Mouse (Mus musculus) ES-Bruce4 (cell line): ENCODE data around the gene Zc3h12d. TPM values are rescaled to one million over a fixed set of nuclear protein-coding genes. Genes with fewer than 3 reads are reported as not detected.

Source experiments
- H3K27ac ChIP-seq: 2 replicates; pipeline ENCODE4 v1.5.1; 2012; ENCODE audit warnings: low read length, inconsistent platforms; ENCODE audit not compliant: insufficient read depth
- H3K27me3 ChIP-seq: 2 replicates; pipeline ENCODE4 v1.6.1; 2012; ENCODE audit warnings: mild to moderate bottlenecking, low read length, inconsistent platforms; ENCODE audit not compliant: control insufficient read depth, poor library complexity, insufficient read depth, severe bottlenecking
- H3K36me3 ChIP-seq: 2 replicates; pipeline ENCODE4 v1.6.1; 2012; ENCODE audit warnings: inconsistent platforms, mild to moderate bottlenecking, low read length, moderate library complexity; ENCODE audit not compliant: control insufficient read depth, poor library complexity, insufficient read depth, severe bottlenecking
- H3K4me1 ChIP-seq: one replicate; pipeline ENCODE4 v1.8.1; 2011; ENCODE audit warnings: low read length; ENCODE audit not compliant: control insufficient read depth, insufficient read depth
- H3K4me3 ChIP-seq: 2 replicates; pipeline ENCODE4 v1.5.1; 2011; ENCODE audit warnings: low read depth, mild to moderate bottlenecking, low read length
- H3K9ac ChIP-seq: 2 replicates; pipeline ENCODE4 v1.6.1; 2012; ENCODE audit warnings: low read depth, mild to moderate bottlenecking, inconsistent platforms; ENCODE audit not compliant: poor library complexity, severe bottlenecking
- H3K9me3 ChIP-seq: replicated peaks from 2 replicates; pipeline ENCODE4 v1.6.1; 2012; ENCODE audit warnings: mild to moderate bottlenecking, low read length, inconsistent platforms; ENCODE audit not compliant: control insufficient read depth, poor library complexity, insufficient read depth, severe bottlenecking
- CTCF ChIP-seq: IDR thresholded peaks from one replicate; pipeline ENCODE4 v1.8.1; 2011; ENCODE audit warnings: low read depth, low read length
- EP300 ChIP-seq: IDR thresholded peaks from 2 replicates; pipeline ENCODE4 v1.6.1; 2011; ENCODE audit warnings: low read depth, low read length; ENCODE audit not compliant: insufficient read depth
- POLR2A ChIP-seq: IDR thresholded peaks from one replicate; pipeline ENCODE4 v1.8.1; 2011; ENCODE audit warnings: low read length; ENCODE audit not compliant: insufficient read depth
- polyA plus RNA-seq: library from polyadenylated mRNA; stranded (reverse); fragments of >200 nt; gene quantifications from 2 replicates; pipeline ENCODE4 v1.2.4, GENCODE M21; 2011; ENCODE audit warnings: low read depth; ENCODE audit not compliant: missing spikeins, insufficient read depth, insufficient read length

Zc3h12d gene
- polyA plus RNA-seq, 1 experiment, result not detected

DNA sequence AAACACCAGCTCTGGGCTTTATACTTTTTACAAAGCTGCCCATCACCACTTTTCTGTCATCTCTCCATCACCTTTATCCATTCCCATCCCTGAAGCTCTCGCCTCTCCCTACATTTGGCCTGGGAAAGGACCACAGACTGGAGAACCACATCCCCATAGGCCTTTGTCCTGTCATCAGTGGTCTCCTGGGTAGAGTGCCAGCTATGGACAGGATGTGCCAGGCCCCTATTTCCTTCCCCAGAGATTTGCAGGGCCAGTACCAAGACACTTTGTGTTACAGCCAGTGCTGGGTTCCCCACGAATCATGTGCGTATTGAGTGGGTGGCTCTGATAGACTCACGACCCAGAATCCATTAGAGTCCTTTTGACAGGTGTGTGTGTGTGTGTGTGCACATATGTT is 13.7 kb downstream of the Zc3h12d start:
- Histone ChIP-seq H3K27me3 (no peaks in the 10 kb centered on the region), H3K36me3 (no peaks in the 10 kb centered on the region), H3K4me3 (no peak overlapping the region), H3K27ac (no peak overlapping the region), H3K9ac (no peak overlapping the region), H3K4me1 (no peaks in the 10 kb centered on the region), H3K9me3 (no peaks in the 10 kb centered on the region)
- TF ChIP-seq EP300 (no peak), POLR2A (no peak), CTCF (no peak)

- TF ChIP-seq EP300 (no peak), POLR2A (no peak), CTCF (no peak)
- H3K9ac ChIP-seq, result no peak overlapping the region
Measured at GRCm38 (mm10) chr10:7847166-7847605, 14.9 kb downstream of the Zc3h12d start.

GRCm38 (mm10) chr10:7851891-7852290 is 19.6 kb downstream of the Zc3h12d start:
- no peak overlapping the region for H3K27ac ChIP-seq
- H3K4me1 ChIP-seq, result no peaks in the 10 kb centered on the region
- no peak overlapping the region for H3K4me3 ChIP-seq
- H3K9ac ChIP-seq, result no peak overlapping the region
- no peak for TF ChIP-seq CTCF
- H3K36me3 ChIP-seq, result no peaks in the 10 kb centered on the region
- no peaks in the 10 kb centered on the region for H3K9me3 ChIP-seq
- H3K27me3 ChIP-seq, result no peaks in the 10 kb centered on the region

More at GRCm38 (mm10) chr10:7847166-7847605, 14.9 kb downstream of the Zc3h12d start:
- Histone ChIP-seq H3K9me3 (no peaks in the 10 kb centered on the region), H3K27me3 (no peaks in the 10 kb centered on the region), H3K27ac (no peak overlapping the region), H3K4me3 (no peak overlapping the region), H3K36me3 (no peaks in the 10 kb centered on the region), H3K4me1 (no peaks in the 10 kb centered on the region)

GRCm38 (mm10) chr10:7860494-7860893 is 28.2 kb downstream of the Zc3h12d start:
- no peaks in the 10 kb centered on the region for H3K36me3 ChIP-seq
- no peaks in the 10 kb centered on the region for H3K9me3 ChIP-seq
- no peaks in the 10 kb centered on the region for H3K27me3 ChIP-seq
- no peaks in the 10 kb centered on the region for H3K4me1 ChIP-seq
- no peak overlapping the region for H3K27ac ChIP-seq
- H3K4me3 ChIP-seq, result no peak overlapping the region
- TF ChIP-seq EP300 (no peak), POLR2A (no peak), CTCF (no peak)
- H3K9ac ChIP-seq, result no peak overlapping the region

DNA sequence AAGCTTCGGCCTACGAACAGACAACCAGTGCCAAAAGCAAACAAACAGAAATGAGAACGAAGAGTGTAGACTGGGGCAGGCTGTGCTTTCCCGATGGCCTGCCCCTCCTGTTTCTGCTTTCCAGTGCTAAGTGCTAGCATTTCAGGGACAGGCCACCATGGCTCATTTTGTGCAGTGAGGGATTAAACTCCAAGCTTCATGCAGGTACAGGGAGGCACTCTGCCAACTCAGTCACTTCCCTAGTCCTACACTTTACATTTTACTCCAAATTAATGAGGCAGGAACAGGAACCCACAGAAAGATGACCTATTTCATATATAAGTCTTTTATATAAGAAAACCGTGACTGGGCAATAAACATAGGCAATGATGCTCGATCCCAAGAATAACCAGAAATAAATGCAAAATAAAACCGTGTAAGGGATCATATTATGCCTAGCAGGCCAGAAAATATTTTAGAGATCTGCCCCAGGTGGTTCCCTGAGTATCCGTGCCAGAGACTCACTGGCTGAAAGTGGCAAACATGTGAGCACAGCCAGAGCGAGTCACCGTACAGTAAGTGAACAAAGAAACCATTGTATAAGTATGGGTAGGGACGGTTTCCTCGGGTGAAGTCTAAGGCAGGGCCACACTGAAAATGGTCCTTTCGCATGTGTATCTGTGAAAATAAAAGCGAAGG is 29.1 kb downstream of the Zc3h12d start:
- H3K27ac ChIP-seq, result no peak overlapping the region
- no peaks in the 10 kb centered on the region for H3K4me1 ChIP-seq
- H3K27me3 ChIP-seq, result no peaks in the 10 kb centered on the region

GRCm38 (mm10) chr10:7861937-7862657 is 29.8 kb downstream of the Zc3h12d start:
- H3K27me3 ChIP-seq, result no peaks in the 10 kb centered on the region
- no peak overlapping the region for H3K27ac ChIP-seq
- no peak for TF ChIP-seq EP300
- TF ChIP-seq POLR2A, result no peak
- no peak for TF ChIP-seq CTCF

More for the DNA sequence above, 29.1 kb downstream of the Zc3h12d start:
- H3K9ac ChIP-seq, result no peak overlapping the region
- no peak overlapping the region for H3K4me3 ChIP-seq
- no peaks in the 10 kb centered on the region for H3K36me3 ChIP-seq
- H3K9me3 ChIP-seq, result no peaks in the 10 kb centered on the region
- TF ChIP-seq CTCF (no peak), POLR2A (no peak)

More at GRCm38 (mm10) chr10:7861937-7862657, 29.8 kb downstream of the Zc3h12d start:
- Histone ChIP-seq H3K9ac (no peak overlapping the region), H3K4me3 (no peak overlapping the region), H3K36me3 (no peaks in the 10 kb centered on the region), H3K9me3 (no peaks in the 10 kb centered on the region), H3K4me1 (no peaks in the 10 kb centered on the region)
